Mouse (Mus musculus): ENCODE data around the gene 1600014C10Rik.

The 1600014C10Rik gene

DNA sequence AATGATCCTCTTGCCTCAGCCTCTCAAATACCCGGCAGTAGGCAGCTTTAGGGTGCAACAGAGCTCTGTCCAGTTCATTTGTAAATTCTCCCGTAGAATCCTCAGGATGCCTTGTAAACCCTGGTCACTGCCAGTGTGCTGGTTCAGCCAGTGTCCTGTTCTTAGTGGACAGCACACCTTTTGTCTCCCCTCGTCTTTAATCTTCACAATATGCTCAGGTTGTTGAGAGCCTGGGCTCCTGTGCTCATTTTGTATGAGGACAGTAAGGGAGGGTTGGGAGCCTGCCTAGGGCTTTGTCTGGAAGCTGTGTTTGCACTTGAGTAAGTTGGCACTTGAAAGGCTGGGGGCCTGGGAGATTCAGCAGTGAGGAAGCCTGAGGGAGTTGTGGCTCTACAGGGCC, 3.1 kb upstream of the 1600014C10Rik start:
- in situ Hi-C loops (cut with MboI; ENCODE audit: low pct_unique_long_range_greater_than_20kb in 1 of 2, low sequenced_read_pairs in 2 of 2, unreplicated experiment in 1 of 2) = no loop called here

DNA sequence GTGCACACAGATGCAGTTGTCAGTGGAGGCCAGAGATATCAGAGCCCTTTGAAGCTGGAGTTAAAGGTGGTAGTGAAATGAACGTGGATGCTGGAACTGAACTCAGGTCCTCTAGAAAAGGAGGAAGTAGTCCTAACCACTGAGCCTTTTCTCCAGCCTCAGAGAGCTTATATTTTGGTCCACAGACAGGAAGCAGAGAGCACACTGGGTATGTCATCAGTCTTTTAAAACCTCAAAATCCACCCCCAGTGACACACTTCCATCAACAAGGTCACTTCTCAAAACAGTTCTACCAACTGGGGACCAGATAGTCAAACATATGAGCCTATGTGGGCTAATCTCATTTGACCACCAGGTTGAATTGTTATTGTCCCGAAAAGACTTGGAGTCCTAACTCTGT, 1.7 kb upstream of the 1600014C10Rik start:
- in situ Hi-C loops (cut with MboI; ENCODE audit: low pct_unique_long_range_greater_than_20kb in 1 of 2, low sequenced_read_pairs in 2 of 2, unreplicated experiment in 1 of 2) = no loop called here

DNA sequence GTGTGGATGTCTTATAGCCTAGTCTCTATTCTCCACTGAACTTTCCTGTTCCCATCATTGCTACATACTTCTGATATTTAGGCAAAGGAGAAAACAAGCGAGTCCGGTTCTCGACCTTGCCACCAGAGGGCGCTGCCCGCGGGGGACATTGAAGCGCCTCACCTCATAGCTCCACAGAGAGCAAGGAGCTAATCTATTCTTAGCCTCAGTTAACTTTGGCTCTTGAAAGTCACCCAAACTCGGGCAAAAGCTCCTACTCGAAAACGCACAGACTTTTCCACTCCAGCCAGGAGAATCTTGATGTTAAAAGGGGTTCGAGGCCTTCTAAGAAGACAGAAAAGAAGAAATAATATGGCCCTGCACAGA, 438 bp upstream of the 1600014C10Rik start:
- in situ Hi-C loops (cut with MboI; ENCODE audit: low pct_unique_long_range_greater_than_20kb in 1 of 2, low sequenced_read_pairs in 2 of 2, unreplicated experiment in 1 of 2) = no loop called here

DNA sequence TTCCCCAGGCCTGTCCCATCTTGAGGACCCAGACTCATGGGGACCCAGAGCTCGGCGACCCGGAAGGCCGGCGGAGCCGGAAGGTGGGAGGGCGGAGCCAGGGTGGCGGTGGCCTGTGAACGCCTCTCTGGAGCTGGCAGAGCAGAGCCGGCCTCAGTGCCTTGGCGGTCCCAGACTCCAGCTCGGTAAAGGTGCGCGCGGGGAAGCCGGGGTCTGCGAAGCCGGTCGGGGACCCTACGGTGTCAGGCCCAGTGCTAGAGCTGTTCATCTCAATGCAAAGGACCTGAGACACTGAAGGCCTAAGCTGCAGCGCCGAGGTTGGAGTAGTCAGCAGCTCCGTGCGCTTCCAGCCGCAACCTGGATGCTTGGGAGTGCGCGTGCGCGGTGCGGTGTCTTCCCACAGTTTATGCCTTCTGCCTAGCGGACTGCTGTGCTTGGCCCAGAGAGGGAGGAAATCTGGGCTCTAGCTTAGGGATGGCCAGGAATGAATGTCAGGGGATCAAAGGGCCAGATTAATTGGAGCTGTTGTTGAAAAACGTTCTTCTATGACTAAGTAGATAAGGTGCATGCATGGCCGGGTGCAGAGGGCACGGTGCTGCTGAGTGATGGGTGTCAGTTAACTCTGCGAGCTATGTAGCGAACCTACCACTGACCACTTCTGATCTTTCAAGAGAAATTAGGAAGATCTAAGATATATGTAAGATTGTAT, 846 bp downstream of the 1600014C10Rik start:
- in situ Hi-C loops (cut with MboI; ENCODE audit: low pct_unique_long_range_greater_than_20kb in 1 of 2, low sequenced_read_pairs in 2 of 2, unreplicated experiment in 1 of 2) = no loop called here

DNA sequence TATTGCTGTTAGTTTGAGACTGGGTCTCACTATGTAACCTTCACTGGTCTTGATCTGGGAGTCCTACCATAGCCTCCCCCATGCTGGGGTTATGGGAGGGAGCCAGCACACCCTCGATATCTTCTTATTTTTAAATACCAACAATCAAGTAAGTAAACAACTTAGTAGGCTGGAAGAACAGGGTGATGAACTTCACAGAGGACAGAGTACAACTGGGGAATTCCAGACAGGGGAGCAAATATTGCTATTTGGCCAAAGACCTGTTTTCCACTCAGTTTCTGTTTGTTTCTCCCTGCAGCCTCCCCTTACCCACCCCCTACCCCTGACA, 1.4 kb downstream of the 1600014C10Rik start:
- in situ Hi-C loops (cut with MboI; ENCODE audit: low pct_unique_long_range_greater_than_20kb in 1 of 2, low sequenced_read_pairs in 2 of 2, unreplicated experiment in 1 of 2) = no loop called here

DNA sequence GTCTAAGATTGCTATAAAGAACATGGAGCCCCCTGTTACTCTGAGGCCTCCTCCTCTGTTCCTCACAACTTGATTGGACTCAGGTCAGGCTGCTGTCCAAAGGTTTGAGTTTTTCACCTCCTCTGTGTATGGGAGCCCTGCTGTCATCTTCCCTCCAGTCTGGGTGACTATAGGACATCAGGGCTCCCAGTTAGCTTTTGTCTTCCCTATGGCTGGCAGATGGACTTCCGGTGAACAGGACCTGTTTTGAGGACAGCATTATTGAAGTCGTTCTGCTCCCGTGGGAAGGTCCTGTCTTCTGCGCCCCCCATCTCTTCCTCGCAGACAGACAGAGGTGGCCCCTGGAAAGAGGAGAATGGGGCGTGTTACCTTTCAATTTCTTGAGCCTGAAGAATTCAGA, 1.8 kb downstream of the 1600014C10Rik start:
- in situ Hi-C loops (cut with MboI; ENCODE audit: low pct_unique_long_range_greater_than_20kb in 1 of 2, low sequenced_read_pairs in 2 of 2, unreplicated experiment in 1 of 2) = no loop called here

DNA sequence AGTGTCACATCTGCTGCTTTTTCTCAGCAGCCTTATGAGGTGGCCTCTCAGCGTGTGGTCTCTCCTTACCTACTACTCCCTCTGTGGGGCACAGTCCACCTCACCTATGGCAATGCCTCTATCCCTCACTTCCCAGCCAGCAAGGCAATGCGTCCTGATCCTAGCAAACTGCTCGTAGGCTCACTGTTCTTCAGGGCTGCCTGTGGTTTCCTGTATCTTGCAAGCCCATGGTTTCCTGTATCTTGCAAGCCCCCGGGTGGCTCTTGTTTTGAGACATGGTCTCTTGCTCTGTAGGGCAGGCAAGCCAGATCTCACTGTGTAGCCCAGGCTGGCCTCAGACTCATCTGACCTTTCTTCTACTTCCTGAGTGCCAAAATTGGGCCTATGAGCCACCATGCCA, 3.8 kb downstream of the 1600014C10Rik start:
- in situ Hi-C loops (cut with MboI; ENCODE audit: low pct_unique_long_range_greater_than_20kb in 1 of 2, low sequenced_read_pairs in 2 of 2, unreplicated experiment in 1 of 2) = no loop called here

DNA sequence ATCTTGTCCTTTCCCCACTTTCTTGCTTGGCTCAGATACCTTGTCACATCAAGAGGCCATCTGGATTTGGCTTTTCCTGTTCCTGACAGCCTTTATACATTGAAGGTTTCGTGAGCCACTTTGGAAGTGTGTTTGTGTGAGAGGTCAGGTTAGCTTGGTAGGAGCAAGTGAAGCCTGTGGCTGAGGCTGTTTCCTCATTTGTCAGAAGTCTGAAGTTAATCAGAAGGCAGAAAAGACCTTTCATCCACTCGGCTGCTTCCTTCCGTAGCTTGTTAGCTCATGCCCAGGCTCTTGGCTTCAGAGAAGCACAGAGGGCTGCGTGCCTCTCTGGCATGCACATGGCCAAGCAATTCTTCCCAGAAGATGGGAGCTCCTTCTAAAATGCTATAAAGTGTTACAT, 4.8 kb downstream of the 1600014C10Rik start:
- in situ Hi-C loops (cut with MboI; ENCODE audit: low pct_unique_long_range_greater_than_20kb in 1 of 2, low sequenced_read_pairs in 2 of 2, unreplicated experiment in 1 of 2) = no loop called here

DNA sequence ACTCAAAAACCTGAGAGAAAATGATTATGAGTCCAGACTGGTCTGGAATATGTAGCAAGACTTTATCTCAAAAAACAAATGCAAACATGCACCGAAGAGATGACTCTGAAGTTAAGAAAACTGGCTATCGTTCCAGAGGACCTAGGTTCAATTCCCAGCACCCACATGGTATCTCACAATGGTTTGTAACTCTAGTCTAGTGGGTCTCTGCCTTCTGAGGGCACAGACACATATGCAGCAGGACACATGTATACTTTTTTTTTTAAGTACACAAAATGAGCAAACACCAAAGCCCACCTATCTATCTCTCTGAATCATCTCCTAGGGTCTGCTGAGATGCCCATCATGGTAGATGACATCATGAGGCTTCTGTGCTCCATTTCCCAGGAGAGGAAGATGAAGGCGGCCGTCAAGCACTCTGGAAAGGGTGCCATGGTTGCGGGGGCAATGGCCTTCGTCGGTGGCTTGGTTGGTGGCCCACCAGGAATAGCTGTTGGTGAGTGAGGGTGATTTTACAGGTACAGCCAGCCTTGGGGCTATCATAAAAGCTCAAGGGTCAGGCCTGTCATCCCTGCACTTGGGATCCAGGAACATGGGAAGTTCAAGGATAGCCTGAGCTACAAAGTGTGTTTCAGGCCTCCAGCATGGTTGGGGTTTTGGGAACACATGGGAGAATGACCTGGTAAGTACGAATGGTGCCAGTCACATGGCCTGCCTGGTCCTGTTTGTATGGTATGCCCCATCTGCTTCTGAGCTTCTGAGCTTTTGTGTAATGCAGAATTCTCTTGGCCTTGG, 5.5 kb downstream of the 1600014C10Rik start:
- in situ Hi-C loops (cut with MboI; ENCODE audit: low pct_unique_long_range_greater_than_20kb in 1 of 2, low sequenced_read_pairs in 2 of 2, unreplicated experiment in 1 of 2) = no loop called here

DNA sequence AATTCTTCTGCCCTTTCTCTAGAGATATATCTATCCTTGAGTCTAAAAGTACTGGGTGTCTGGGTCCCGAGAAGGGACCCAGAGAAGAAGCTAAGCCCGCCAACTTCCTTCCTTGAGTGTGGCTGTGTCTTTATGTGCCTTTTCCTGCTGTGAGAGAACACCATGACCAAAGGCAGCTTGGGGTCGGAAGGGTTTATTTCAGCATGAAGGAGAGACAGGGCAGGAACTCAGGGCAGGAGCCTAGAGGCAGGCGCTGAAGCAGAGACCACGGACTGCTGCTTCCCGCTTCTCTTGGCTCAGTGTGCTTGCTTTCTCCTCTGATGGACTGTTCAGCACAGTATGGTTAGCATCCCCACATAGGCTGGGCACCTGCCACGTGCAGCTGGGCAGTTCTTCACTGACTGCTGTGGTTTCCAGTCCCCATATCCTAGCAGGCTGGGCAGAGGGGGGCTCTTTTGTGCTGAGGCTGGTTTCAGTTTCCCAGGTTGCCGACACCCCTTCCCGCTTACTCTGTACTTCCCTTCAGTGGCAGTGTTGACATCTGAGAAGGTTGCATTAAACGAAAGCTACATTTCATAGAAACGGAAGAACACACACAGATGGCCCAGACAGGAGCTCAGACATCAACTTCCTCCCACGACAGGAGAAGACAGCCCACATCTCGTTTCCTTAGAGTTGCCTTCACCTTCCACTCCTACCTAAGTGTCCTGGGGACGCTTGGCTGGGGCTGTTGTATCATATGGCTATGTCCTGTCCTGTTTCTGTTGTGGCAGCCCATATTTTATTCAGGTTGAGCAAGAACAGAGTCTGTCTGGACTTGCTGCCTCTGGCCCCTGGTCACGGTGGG, 6.3 kb downstream of the 1600014C10Rik start:
- in situ Hi-C loops (cut with MboI; ENCODE audit: low pct_unique_long_range_greater_than_20kb in 1 of 2, low sequenced_read_pairs in 2 of 2, unreplicated experiment in 1 of 2) = no loop called here

DNA sequence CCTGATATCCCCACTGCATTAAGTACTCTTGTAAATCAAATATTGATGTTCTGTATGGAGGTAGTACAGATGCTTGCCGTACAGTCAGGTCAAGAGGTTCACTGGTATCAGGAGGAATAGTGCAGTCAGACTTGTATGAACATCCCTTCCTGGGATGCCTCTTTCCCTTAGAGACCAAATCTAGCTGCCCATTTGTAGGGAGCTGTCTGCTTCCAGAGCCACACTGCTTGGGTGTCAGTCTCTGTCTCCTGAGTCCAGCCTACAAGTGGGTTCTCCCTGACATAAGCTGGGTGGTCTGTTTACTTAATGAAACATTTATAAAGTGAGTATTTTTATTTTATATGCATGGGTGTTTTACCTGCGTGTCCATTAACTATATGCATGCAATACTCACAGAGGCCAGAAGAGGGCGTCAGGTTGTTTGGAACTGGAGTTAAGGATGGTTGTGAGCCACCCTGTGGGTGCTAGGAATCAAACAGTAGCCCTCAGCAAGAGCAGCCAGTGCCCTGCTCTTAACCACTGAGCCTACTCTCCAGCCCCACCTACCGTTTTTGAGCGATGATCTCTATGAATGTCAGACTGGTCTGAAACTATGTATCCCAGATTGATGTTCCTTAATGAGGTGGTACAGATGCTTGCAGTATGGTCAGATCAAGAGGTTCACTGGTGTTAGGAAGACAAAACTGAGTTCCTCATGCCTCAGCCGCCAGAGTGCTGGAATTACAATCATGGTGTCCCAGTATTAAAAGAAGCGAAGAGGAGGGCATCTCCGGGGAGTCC, 7.2 kb downstream of the 1600014C10Rik start:
- in situ Hi-C loops (cut with MboI; ENCODE audit: low pct_unique_long_range_greater_than_20kb in 1 of 2, low sequenced_read_pairs in 2 of 2, unreplicated experiment in 1 of 2) = loop anchor here in 1 of 2 experiments (5.0 kb wide), 1 partner anchor 67 kb away; no protein-coding TSS in a partner anchor

DNA sequence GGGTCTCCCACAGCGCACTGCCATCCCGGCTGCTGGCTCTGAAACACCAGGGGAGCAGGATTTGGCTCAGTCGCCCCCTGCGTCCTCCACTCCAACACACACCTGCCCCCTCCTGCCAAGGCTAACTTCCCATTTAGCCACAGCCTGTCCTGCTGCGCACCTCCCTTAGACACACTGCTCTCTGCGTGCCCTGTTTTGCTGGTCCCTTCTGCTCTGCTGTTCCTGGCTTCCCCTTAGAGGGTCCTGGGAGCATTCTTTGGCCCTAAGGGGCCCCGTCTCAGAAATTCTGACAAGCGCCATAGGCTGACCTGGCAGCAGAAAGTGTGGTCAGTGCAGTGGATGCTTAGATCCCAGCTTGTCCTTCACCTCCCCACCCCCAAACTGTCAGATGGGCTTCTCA, 8.1 kb downstream of the 1600014C10Rik start:
- in situ Hi-C loops (cut with MboI; ENCODE audit: low pct_unique_long_range_greater_than_20kb in 1 of 2, low sequenced_read_pairs in 2 of 2, unreplicated experiment in 1 of 2) = loop anchor here in 1 of 2 experiments (5.0 kb wide), 1 partner anchor 66 kb away; no protein-coding TSS in a partner anchor

DNA sequence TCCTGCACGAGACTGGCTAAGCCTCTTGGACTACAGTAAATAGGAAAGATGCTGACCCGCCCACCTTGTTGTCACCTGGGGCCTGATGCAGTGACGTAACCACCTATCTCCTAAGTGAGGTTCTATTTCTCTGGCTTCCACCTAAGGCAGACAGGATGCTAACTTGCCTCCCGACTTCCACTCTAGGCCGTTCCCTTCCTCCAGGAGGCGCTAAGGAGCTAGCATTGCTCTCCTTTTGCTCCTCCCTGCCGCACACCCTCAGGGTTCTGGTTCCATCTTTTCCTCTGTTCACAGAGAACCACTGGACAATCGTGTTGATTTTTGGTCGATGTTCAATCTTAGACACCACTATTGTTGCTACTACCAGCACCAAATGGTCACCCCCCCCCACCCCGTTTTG, 8.6 kb downstream of the 1600014C10Rik start:
- in situ Hi-C loops (cut with MboI; ENCODE audit: low pct_unique_long_range_greater_than_20kb in 1 of 2, low sequenced_read_pairs in 2 of 2, unreplicated experiment in 1 of 2) = loop anchor here in 1 of 2 experiments (5.0 kb wide), 1 partner anchor 66 kb away; no protein-coding TSS in a partner anchor

DNA sequence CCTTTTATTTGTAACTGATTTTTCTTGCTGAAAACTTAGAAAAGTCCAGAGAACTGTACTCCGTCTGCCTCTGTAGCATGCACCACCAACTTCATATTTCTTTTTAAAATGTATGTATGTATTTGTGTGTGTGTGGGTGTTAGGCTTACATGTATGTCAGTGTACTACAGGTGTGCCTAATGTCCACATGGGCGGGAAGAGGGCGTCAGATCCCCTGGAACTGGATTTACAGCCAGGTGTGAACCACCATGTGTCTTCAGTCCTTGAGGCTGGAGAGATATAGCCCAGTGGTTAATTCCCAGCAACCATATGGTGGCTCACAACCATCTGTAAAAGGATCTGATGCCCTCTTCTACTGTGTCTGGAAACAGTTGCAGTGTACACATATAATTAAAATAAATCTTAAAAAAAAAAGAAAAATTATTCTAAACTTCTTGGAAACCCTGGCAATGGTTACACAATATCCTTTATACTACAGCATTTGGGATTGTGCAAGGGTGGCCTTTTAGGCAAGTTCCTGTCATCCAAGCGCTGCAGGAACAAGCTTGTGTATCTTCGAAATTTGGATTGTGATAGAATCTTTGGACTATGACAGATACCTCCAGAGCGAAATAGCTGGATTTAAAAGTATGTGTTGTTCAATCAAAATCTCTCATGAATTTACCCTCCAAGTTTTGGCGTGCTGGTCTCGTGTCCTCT, 17.0 kb downstream of the 1600014C10Rik start:
- in situ Hi-C loops (cut with MboI; ENCODE audit: low pct_unique_long_range_greater_than_20kb in 1 of 2, low sequenced_read_pairs in 2 of 2, unreplicated experiment in 1 of 2) = loop anchor here in 1 of 2 experiments (10.0 kb wide), 1 partner anchor 65 kb away; no protein-coding TSS in a partner anchor

DNA sequence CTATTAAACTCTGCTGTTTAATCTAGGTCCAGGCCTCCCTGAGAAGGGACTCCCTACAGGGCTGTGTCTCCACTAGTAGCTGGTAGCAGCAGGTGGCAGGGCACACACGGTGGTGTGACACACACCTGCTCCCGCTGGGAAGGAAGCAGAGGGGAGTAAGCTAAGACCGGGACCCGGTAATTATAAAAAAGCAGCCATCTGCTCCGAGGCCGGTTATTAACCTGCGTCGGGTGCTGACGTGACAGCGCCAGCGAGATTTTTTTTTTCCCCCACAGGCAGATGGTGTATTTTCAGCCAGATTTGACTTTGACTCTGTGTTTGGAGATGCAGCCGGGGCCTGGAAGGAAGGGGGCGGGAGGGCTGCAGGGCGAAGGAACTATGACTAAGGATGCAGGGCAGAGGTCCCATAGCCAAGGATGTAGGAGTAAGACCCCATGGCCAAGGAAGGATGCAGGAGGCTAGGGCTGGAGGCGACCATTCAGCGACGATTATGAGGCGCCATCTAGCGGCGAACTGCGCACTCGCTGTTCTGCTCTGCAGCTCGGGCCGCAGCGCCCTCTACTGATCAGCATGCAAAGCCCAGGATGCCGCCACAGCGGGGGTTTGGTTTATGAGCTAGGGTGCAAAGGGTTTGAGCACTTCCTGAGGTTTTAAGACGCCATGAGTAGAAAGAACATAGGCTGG, 17.7 kb downstream of the 1600014C10Rik start:
- in situ Hi-C loops (cut with MboI; ENCODE audit: low pct_unique_long_range_greater_than_20kb in 1 of 2, low sequenced_read_pairs in 2 of 2, unreplicated experiment in 1 of 2) = loop anchor here in 1 of 2 experiments (10.0 kb wide), 1 partner anchor 64 kb away; no protein-coding TSS in a partner anchor

DNA sequence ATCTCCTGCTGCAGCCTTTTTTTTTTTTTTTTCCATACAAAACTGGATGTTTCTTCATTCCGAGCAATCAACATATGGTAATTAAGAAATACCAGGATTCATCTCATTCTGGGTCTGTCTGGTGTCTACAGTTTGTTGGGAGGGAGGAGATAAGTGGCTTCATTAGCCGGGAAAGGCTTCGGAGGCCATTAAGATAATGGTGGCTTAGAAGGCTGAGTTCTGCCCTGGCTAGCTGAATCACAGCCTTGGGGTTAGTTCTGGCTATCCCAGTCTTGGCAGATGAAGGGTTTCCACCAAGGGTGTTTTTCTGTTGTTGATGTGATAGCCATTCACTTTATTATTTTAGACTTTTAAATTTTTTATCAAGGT, 18.3 kb downstream of the 1600014C10Rik start:
- in situ Hi-C loops (cut with MboI; ENCODE audit: low pct_unique_long_range_greater_than_20kb in 1 of 2, low sequenced_read_pairs in 2 of 2, unreplicated experiment in 1 of 2) = loop anchor here in 1 of 2 experiments (10.0 kb wide), 1 partner anchor 64 kb away; no protein-coding TSS in a partner anchor

DNA sequence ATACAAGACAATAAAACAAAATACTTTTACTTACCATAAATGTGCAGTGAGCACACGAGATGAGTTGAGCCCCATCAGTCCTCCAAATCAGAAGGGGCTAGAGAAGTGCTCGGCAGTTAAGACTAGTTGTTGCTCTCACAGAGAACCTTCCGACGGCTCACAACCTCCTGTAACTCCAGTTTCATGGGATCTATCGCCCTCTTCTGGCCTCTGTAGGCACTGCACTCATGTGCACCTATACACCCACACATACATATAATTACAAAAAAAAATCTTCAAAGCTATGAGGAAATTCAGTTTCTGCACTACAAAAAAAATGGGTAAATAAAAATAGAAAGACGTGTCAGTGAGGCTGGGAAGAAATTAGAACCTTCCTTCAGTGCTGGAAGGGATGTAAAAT, 21.3 kb downstream of the 1600014C10Rik start:
- in situ Hi-C loops (cut with MboI; ENCODE audit: low pct_unique_long_range_greater_than_20kb in 1 of 2, low sequenced_read_pairs in 2 of 2, unreplicated experiment in 1 of 2) = loop anchor here in 1 of 2 experiments (10.0 kb wide), 1 partner anchor 60 kb away; no protein-coding TSS in a partner anchor

All from mouse embryonic stem cell (cell line).